Mouse (Mus musculus) mesoderm, embryonic 11.5 days (tissue): ENCODE data around the gene Afap1l2.

Experiments
- DNase-seq: peaks from one replicate; pipeline ENCODE4 v3.0.0-alpha.2; 2012; ENCODE audit warnings: low read depth, low spot score

Afap1l2 gene

GRCm38 (mm10) chr19:57007291-57007690 lies 737 bp downstream of the Afap1l2 start:
- DNase-seq: no peak

GRCm38 (mm10) chr19:57006841-57007240 lies 1.2 kb downstream of the Afap1l2 start:
- no peak for DNase-seq

- DNase-seq: no peak
Observed at GRCm38 (mm10) chr19:57005062-57005461, 3.0 kb downstream of the Afap1l2 start.

GRCm38 (mm10) chr19:57003460-57003810 lies 4.6 kb downstream of the Afap1l2 start:
- no peak for DNase-seq

- DNase-seq: no peak
Observed at GRCm38 (mm10) chr19:57002741-57003459, 5.1 kb downstream of the Afap1l2 start.

GRCm38 (mm10) chr19:57001926-57002325 lies 6.1 kb downstream of the Afap1l2 start:
- no peak for DNase-seq

- DNase-seq: no peak
Observed at GRCm38 (mm10) chr19:57000592-57000991, 7.4 kb downstream of the Afap1l2 start.

- no peak for DNase-seq
Observed at GRCm38 (mm10) chr19:56999781-57000180, 8.2 kb downstream of the Afap1l2 start.

GRCm38 (mm10) chr19:56998910-56999309 lies 9.1 kb downstream of the Afap1l2 start:
- no peak for DNase-seq

- no peak for DNase-seq
Observed at GRCm38 (mm10) chr19:56998331-56998730, 9.7 kb downstream of the Afap1l2 start.

- peak; percentile 83 for DNase-seq
Observed at GRCm38 (mm10) chr19:56997164-56997599, 10.8 kb downstream of the Afap1l2 start.

- DNase-seq: no peak
Observed at GRCm38 (mm10) chr19:56995441-56995840, 12.6 kb downstream of the Afap1l2 start.

GRCm38 (mm10) chr19:56994653-56995052 lies 13.4 kb downstream of the Afap1l2 start:
- no peak for DNase-seq

GRCm38 (mm10) chr19:56993763-56994162 lies 14.3 kb downstream of the Afap1l2 start:
- DNase-seq: no peak

- no peak for DNase-seq
Observed at GRCm38 (mm10) chr19:56992978-56993545, 15.0 kb downstream of the Afap1l2 start.

- peak; percentile 64 for DNase-seq
Observed at GRCm38 (mm10) chr19:56990367-56991111, 17.5 kb downstream of the Afap1l2 start.

- no peak for DNase-seq
Observed at GRCm38 (mm10) chr19:56989171-56989570, 18.9 kb downstream of the Afap1l2 start.

GRCm38 (mm10) chr19:56984229-56984628 lies 23.8 kb downstream of the Afap1l2 start:
- no peak for DNase-seq

- no peak for DNase-seq
Observed at GRCm38 (mm10) chr19:56983757-56984156, 24.3 kb downstream of the Afap1l2 start.

GRCm38 (mm10) chr19:56981760-56982159 lies 26.3 kb downstream of the Afap1l2 start:
- DNase-seq: no peak

GRCm38 (mm10) chr19:56980803-56981202 lies 27.2 kb downstream of the Afap1l2 start:
- no peak for DNase-seq
